In the genomic region with DNA sequence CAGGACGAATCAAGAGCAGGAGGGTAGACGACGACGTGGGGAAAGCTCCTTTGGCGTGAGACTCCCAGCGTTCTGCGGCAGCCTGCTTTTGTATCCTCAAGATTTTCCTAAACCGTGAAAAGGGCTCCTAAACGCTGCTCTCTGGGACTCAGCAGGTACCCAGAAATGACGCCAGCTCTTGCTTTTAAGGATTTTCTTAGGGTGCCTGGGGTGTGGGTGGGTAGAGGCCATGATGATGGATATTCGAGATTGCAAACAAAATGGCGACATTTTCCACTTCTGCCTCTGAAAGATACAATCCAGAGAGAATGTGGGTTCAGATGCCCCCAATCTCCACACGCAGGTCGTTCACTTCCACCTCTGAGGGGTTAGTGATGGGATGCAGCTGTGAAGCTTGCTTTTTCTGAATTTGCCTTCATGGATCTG, we compare ENCODE assay signal across 14 mouse cellular contexts. TPM values are rescaled to one million over a fixed set of nuclear protein-coding genes. Genes with fewer than 3 reads are reported as not detected.
A peak's percentile ranks its signal among the peaks of the same experiment; 100 is the strongest.
DNase-seq lines count a peak whose midpoint lies in the region; ATAC-seq lines count a peak whose summit lies in the region.
"Had no signal": no experiment of that assay in that cellular context is flagged by ENCODE, and none has a peak within 500 bp of the region (broad histone marks: within the 10 kb centered on the region; RNA-seq: fewer than 3 reads in every experiment).

No protein-coding gene starts in this region.

- no peak overlapping the region for H3K4me3 ChIP-seq in kidney, embryonic 14.5 days (ENCODE audit: low read length)
- H3K4me3 ChIP-seq in embryonic facial prominence, embryonic 12.5 days = peak overlapping the region; percentile 36
- no peak overlapping the region for H3K4me3 ChIP-seq in limb, embryonic 11.5 days (ENCODE audit: low read depth, low read length)
- H3K4me3 ChIP-seq: forebrain, embryonic 12.5 days had no signal

- no peak for DNase-seq in kidney, postnatal 36 days
- peak; percentile 69 for DNase-seq in NIH3T3 (ENCODE audit: low read depth)
- peak; percentile 41 for DNase-seq in limb, embryonic 11.5 days (ENCODE audit: low spot score)
- no peak for DNase-seq in adipocyte (ENCODE audit: low spot score)
- no peak for DNase-seq in layer of hippocampus, postnatal 14 days (ENCODE audit: low spot score in 2 of 2)
- DNase-seq: adrenal gland, adult 8-10 months; cerebellum, adult 8-10 months; heart, adult 18-20 months; spleen, adult 18-20 months had no signal

- ATAC-seq in kidney, embryonic 14.5 days (ENCODE audit: low FRiP score, low TSS enrichment) = no peak
- ATAC-seq in embryonic facial prominence, embryonic 12.5 days (ENCODE audit: insufficient number of reproducible peaks, insufficient read depth, low FRiP score, low TSS enrichment) = no peak
- no peak for ATAC-seq in limb, embryonic 11.5 days (ENCODE audit: insufficient number of reproducible peaks, low FRiP score, low TSS enrichment, low read depth)
- ATAC-seq in megakaryocyte, adult 5-6 weeks (ENCODE audit: poor library complexity, severe bottlenecking) = no peak

- peaks cover 15% of the 10 kb centered on the region; the same call in 1 of the 2 replicates for H3K36me3 ChIP-seq in kidney, embryonic 14.5 days (ENCODE audit: control insufficient read depth, insufficient read depth, low read length)
- no peaks in the 10 kb centered on the region for H3K36me3 ChIP-seq in embryonic facial prominence, embryonic 12.5 days
- peaks cover 2% of the 10 kb centered on the region; the same call in 1 of the 2 replicates for H3K36me3 ChIP-seq in limb, embryonic 11.5 days (ENCODE audit: control insufficient read depth, insufficient read depth, low read length)
- H3K36me3 ChIP-seq: forebrain, embryonic 12.5 days had no signal

- H3K27me3 ChIP-seq in kidney, embryonic 14.5 days (ENCODE audit: control insufficient read depth, insufficient read depth, low read length) = no peaks in the 10 kb centered on the region; the same call in 1 of the 2 replicates
- H3K27me3 ChIP-seq in embryonic facial prominence, embryonic 12.5 days = peaks cover 91% of the 10 kb centered on the region
- peaks cover 34% of the 10 kb centered on the region for H3K27me3 ChIP-seq in limb, embryonic 11.5 days (ENCODE audit: control insufficient read depth, insufficient read depth, low read length)

- H3K4me2 ChIP-seq in kidney, embryonic 14.5 days (replicated peaks; ENCODE audit: low read depth, low read length) = peak overlapping the region; percentile 49
- peak overlapping the region; percentile 39 for H3K4me2 ChIP-seq in embryonic facial prominence, embryonic 12.5 days (replicated peaks)
- 0 out of 2 replicates have a peak overlapping the region, but pooled peaks have one; percentile 4 for H3K4me2 ChIP-seq in limb, embryonic 11.5 days (ENCODE audit: low read depth, severe bottlenecking)
- H3K4me2 ChIP-seq: forebrain, embryonic 12.5 days had no signal

- WGBS in kidney, embryonic 14.5 days = 24% methylated on average over 14 of the region's 14 CpGs
- WGBS in embryonic facial prominence, embryonic 12.5 days = under 1% methylated on average over 14 of the region's 14 CpGs
- 10% methylated on average over 14 of the region's 14 CpGs for WGBS in limb, embryonic 11.5 days

- H3K9ac ChIP-seq in kidney, embryonic 14.5 days (ENCODE audit: low read depth, low read length) = peak overlapping the region; percentile 32; the same call in 1 of the 2 replicates
- H3K9ac ChIP-seq in embryonic facial prominence, embryonic 12.5 days = peak overlapping the region; percentile 38
- 0 out of 2 replicates have a peak overlapping the region, but pooled peaks have one; percentile 7 for H3K9ac ChIP-seq in limb, embryonic 11.5 days (ENCODE audit: low read length)
- H3K9ac ChIP-seq: forebrain, embryonic 12.5 days had no signal

- no peaks in the 10 kb centered on the region for H3K9me3 ChIP-seq in kidney, embryonic 14.5 days (ENCODE audit: control insufficient read depth, low read length)
- no peaks in the 10 kb centered on the region for H3K9me3 ChIP-seq in embryonic facial prominence, embryonic 12.5 days
- no peaks in the 10 kb centered on the region for H3K9me3 ChIP-seq in limb, embryonic 11.5 days (ENCODE audit: control insufficient read depth, low read length)
- H3K9me3 ChIP-seq: forebrain, embryonic 12.5 days had no signal

- H3K4me1 ChIP-seq in kidney, embryonic 14.5 days (ENCODE audit: control insufficient read depth, insufficient read depth, low read length) = peaks cover 89% of the 10 kb centered on the region
- peaks cover 6% of the 10 kb centered on the region; the same call in 1 of the 2 replicates for H3K4me1 ChIP-seq in embryonic facial prominence, embryonic 12.5 days
- peaks cover 68% of the 10 kb centered on the region for H3K4me1 ChIP-seq in limb, embryonic 11.5 days (ENCODE audit: control insufficient read depth, insufficient read depth, low read length)

- H3K27ac ChIP-seq in kidney, embryonic 14.5 days (ENCODE audit: low read depth, low read length) = peak overlapping the region; percentile 90
- H3K27ac ChIP-seq in embryonic facial prominence, embryonic 12.5 days = peak overlapping the region; percentile 75
- no peak overlapping the region for H3K27ac ChIP-seq in limb, embryonic 11.5 days (replicated peaks; ENCODE audit: low read depth, low read length)
- H3K27ac ChIP-seq: forebrain, embryonic 12.5 days had no signal

RNA-seq across cellular contexts. Expression of a gene that starts 3.1 kb away (rescaled TPM):
- 4.7 and 5.5 TPM in 2 replicates for polyA plus RNA-seq in kidney, embryonic 14.5 days (2014; fragmentation: Nextera tagmentation; extraction: Ambion mirVana)
- 15.1 and 18.2 TPM in 2 replicates for polyA plus RNA-seq in embryonic facial prominence, embryonic 12.5 days (2016; fragmentation: Nextera tagmentation; extraction: Ambion mirVana)
- polyA plus RNA-seq in limb, embryonic 11.5 days (2014; fragmentation: Nextera tagmentation; extraction: Ambion mirVana) = 2.8 and 3.0 TPM in 2 replicates
- not detected in 2 replicates for total RNA-seq in megakaryocyte, adult 5-6 weeks (2015)
- total RNA-seq in megakaryocyte, adult 5-6 weeks (2017) = not detected in 2 replicates
- total RNA-seq in layer of hippocampus, postnatal 14 days (2021) = not detected
- total RNA-seq: neutrophil, adult 5-6 weeks had no signal
- polyA plus RNA-seq: forebrain, embryonic 12.5 days had no signal

RNA-seq across cellular contexts. Expression of a gene that starts 9.5 kb away (rescaled TPM):
- polyA plus RNA-seq in kidney, embryonic 14.5 days (2014; fragmentation: Nextera tagmentation; extraction: Ambion mirVana) = 2.7 and 2.9 TPM in 2 replicates
- 0.17 and 0.35 TPM in 2 replicates for polyA plus RNA-seq in embryonic facial prominence, embryonic 12.5 days (2016; fragmentation: Nextera tagmentation; extraction: Ambion mirVana)
- polyA plus RNA-seq in limb, embryonic 11.5 days (2014; fragmentation: Nextera tagmentation; extraction: Ambion mirVana) = 0.99 and 1.4 TPM in 2 replicates
- not detected in 2 replicates for total RNA-seq in megakaryocyte, adult 5-6 weeks (2015)
- total RNA-seq in megakaryocyte, adult 5-6 weeks (2017) = not detected in 2 replicates
- not detected for total RNA-seq in layer of hippocampus, postnatal 14 days (2021)
- total RNA-seq: heart, adult 18-20 months; neutrophil, adult 5-6 weeks had no signal
- polyA plus RNA-seq: forebrain, embryonic 12.5 days had no signal

RNA-seq across cellular contexts. Expression of a gene that starts 9.6 kb away (rescaled TPM):
- 0.64 and 1.0 TPM in 2 replicates for polyA plus RNA-seq in kidney, embryonic 14.5 days (2014; fragmentation: Nextera tagmentation; extraction: Ambion mirVana)
- polyA plus RNA-seq in embryonic facial prominence, embryonic 12.5 days (2016; fragmentation: Nextera tagmentation; extraction: Ambion mirVana) = 0.71 and 0.77 TPM in 2 replicates
- 0.99 and 1.1 TPM in 2 replicates for polyA plus RNA-seq in limb, embryonic 11.5 days (2014; fragmentation: Nextera tagmentation; extraction: Ambion mirVana)
- 0.11 TPM in 1 of 2 replicates, not detected in the other for total RNA-seq in megakaryocyte, adult 5-6 weeks (2015)
- total RNA-seq in megakaryocyte, adult 5-6 weeks (2017) = 0.37 TPM in 1 of 2 replicates, not detected in the other
- not detected for total RNA-seq in layer of hippocampus, postnatal 14 days (2021)
- total RNA-seq: neutrophil, adult 5-6 weeks had no signal

RNA-seq across cellular contexts. Expression of a gene that starts 23.8 kb away (rescaled TPM):
- polyA plus RNA-seq in kidney, embryonic 14.5 days (2014; fragmentation: Nextera tagmentation; extraction: Ambion mirVana) = 3.1 and 3.6 TPM in 2 replicates
- 0.14 TPM in 1 of 2 replicates, not detected in the other for polyA plus RNA-seq in embryonic facial prominence, embryonic 12.5 days (2016; fragmentation: Nextera tagmentation; extraction: Ambion mirVana)
- 1.0 and 1.3 TPM in 2 replicates for polyA plus RNA-seq in limb, embryonic 11.5 days (2014; fragmentation: Nextera tagmentation; extraction: Ambion mirVana)
- 0.27 TPM in 1 of 2 replicates, not detected in the other for total RNA-seq in megakaryocyte, adult 5-6 weeks (2015)
- total RNA-seq in megakaryocyte, adult 5-6 weeks (2017) = 0.28 TPM in 1 of 2 replicates, not detected in the other
- total RNA-seq in layer of hippocampus, postnatal 14 days (2021) = not detected
- total RNA-seq: neutrophil, adult 5-6 weeks had no signal
- polyA plus RNA-seq: forebrain, embryonic 12.5 days had no signal

RNA-seq across cellular contexts. Expression of a gene that starts 36.6 kb away (rescaled TPM):
- 15.7 and 16.6 TPM in 2 replicates for polyA plus RNA-seq in kidney, embryonic 14.5 days (2014; fragmentation: Nextera tagmentation; extraction: Ambion mirVana)
- polyA plus RNA-seq in embryonic facial prominence, embryonic 12.5 days (2016; fragmentation: Nextera tagmentation; extraction: Ambion mirVana) = 0.33 and 0.34 TPM in 2 replicates
- 11.0 and 11.3 TPM in 2 replicates for polyA plus RNA-seq in limb, embryonic 11.5 days (2014; fragmentation: Nextera tagmentation; extraction: Ambion mirVana)
- total RNA-seq in megakaryocyte, adult 5-6 weeks (2015) = 0.09 and 0.13 TPM in 2 replicates
- total RNA-seq in megakaryocyte, adult 5-6 weeks (2017) = 0.18 TPM in 1 of 2 replicates, not detected in the other
- not detected for total RNA-seq in layer of hippocampus, postnatal 14 days (2021)
- total RNA-seq: neutrophil, adult 5-6 weeks had no signal
- polyA plus RNA-seq: forebrain, embryonic 12.5 days had no signal

Comparison
In these comparisons a context has a peak if more than half of its experiments do, and no peak if none do; other contexts are left out.
1. DNase-seq: peak in NIH3T3 (single experiment) and limb, embryonic 11.5 days (single experiment); none in kidney, postnatal 36 days (0 of 2), adipocyte (single experiment) and layer of hippocampus, postnatal 14 days (0 of 2).
2. Peak in every context shown above with its lines, with median percentiles within 50 percentile points of each other: H3K4me2 ChIP-seq and H3K9ac ChIP-seq.